Mouse (Mus musculus) embryonic facial prominence, embryonic 12.5 days (tissue): ENCODE measurements at regions not wholly inside any gene's neighbourhood (a gene's known extent, or its start where the extent isn't known, plus 50 kb on each side); places are given as distances from the start of the nearest gene placed in this dataset.

Experiments used
- ATAC-seq: fragments of 200-750 bp; cut with Nextera tagmentation; 2 replicates; pipeline ENCODE4 v1.8.0; 2017; ENCODE audit not compliant: insufficient number of reproducible peaks, insufficient read depth, low FRiP score, low TSS enrichment
- H3K27ac ChIP-seq: fragments of 300-500 bp; sonication (generic); 2 replicates; pipeline ENCODE4 v1.5.1; 2016; ENCODE audit warnings: mild to moderate bottlenecking
- H3K27me3 ChIP-seq: fragments of 300-500 bp; sonication (generic); 2 replicates; pipeline ENCODE4 v1.6.1; 2016; ENCODE audit warnings: mild to moderate bottlenecking, moderate library complexity
- H3K36me3 ChIP-seq: fragments of 300-500 bp; sonication (generic); 2 replicates; pipeline ENCODE4 v1.6.1; 2016; ENCODE audit warnings: mild to moderate bottlenecking
- H3K4me1 ChIP-seq: fragments of 300-500 bp; sonication (generic); 2 replicates; pipeline ENCODE4 v1.6.1; 2016
- H3K4me2 ChIP-seq: fragments of 300-500 bp; sonication (generic); replicated peaks from 2 replicates; pipeline ENCODE4 v1.6.1; 2016; ENCODE audit warnings: mild to moderate bottlenecking, moderate library complexity
- H3K4me3 ChIP-seq: fragments of 300-500 bp; sonication (generic); 2 replicates; pipeline ENCODE4 v1.5.1; 2016; ENCODE audit warnings: mild to moderate bottlenecking
- H3K9ac ChIP-seq: fragments of 300-500 bp; sonication (generic); 2 replicates; pipeline ENCODE4 v1.6.1; 2016; ENCODE audit warnings: mild to moderate bottlenecking, moderate library complexity
- H3K9me3 ChIP-seq: fragments of 300-500 bp; sonication (generic); 2 replicates; pipeline ENCODE4 v1.6.1; 2016; ENCODE audit warnings: mild to moderate bottlenecking, moderate library complexity
- whole genome bisulfite sequencing: fragments of 180-500 bp; shearing (Covaris S2); methylation state at CpG from one replicate; pipeline ENCODE4 v1.1.7; 2016; 5-methylcytosine and 5-hydroxymethylcytosine counted together

GRCm38 (mm10) chr4:31872985-31873983, 90.6 kb upstream of the Map3k7 start:
- H3K36me3 ChIP-seq: no peaks in the 10 kb centered on the region
- no peaks in the 10 kb centered on the region for H3K27me3 ChIP-seq
- H3K9me3 ChIP-seq: no peaks in the 10 kb centered on the region
- no peak overlapping the region for H3K4me3 ChIP-seq
- H3K27ac ChIP-seq: no peak overlapping the region
- no peak overlapping the region for H3K4me2 ChIP-seq
- no peak overlapping the region for H3K9ac ChIP-seq
- no peak for ATAC-seq
- H3K4me1 ChIP-seq: no peaks in the 10 kb centered on the region
- WGBS: 74% methylated on average over 9 of the region's 9 CpGs

- no peak for ATAC-seq
- H3K9me3 ChIP-seq: no peaks in the 10 kb centered on the region
- H3K9ac ChIP-seq: no peak overlapping the region
- H3K27me3 ChIP-seq: no peaks in the 10 kb centered on the region
- H3K36me3 ChIP-seq: no peaks in the 10 kb centered on the region
- no peak overlapping the region for H3K27ac ChIP-seq
- no peaks in the 10 kb centered on the region for H3K4me1 ChIP-seq
- no peak overlapping the region for H3K4me2 ChIP-seq
- WGBS: 19% methylated on average over 3 of the region's 3 CpGs
- no peak overlapping the region for H3K4me3 ChIP-seq
These were observed 86.5 kb upstream of the Map3k7 start for GRCm38 (mm10) chr4:31877389-31877788.

- H3K27me3 ChIP-seq: no peaks in the 10 kb centered on the region
- ATAC-seq: no peak
- no peaks in the 10 kb centered on the region for H3K4me1 ChIP-seq
- no peak overlapping the region for H3K9ac ChIP-seq
- H3K27ac ChIP-seq: no peak overlapping the region
- H3K36me3 ChIP-seq: no peaks in the 10 kb centered on the region
- H3K4me3 ChIP-seq: no peak overlapping the region
- H3K9me3 ChIP-seq: no peaks in the 10 kb centered on the region
- WGBS: 63% methylated on average over 10 of the region's 10 CpGs
- no peak overlapping the region for H3K4me2 ChIP-seq
These were observed 85.3 kb upstream of the Map3k7 start for GRCm38 (mm10) chr4:31878493-31879191.

- 61% methylated on average over 5 of the region's 5 CpGs for WGBS
- H3K4me1 ChIP-seq: no peaks in the 10 kb centered on the region
- no peak overlapping the region for H3K27ac ChIP-seq
- no peak overlapping the region for H3K9ac ChIP-seq
- H3K27me3 ChIP-seq: no peaks in the 10 kb centered on the region
- H3K9me3 ChIP-seq: no peaks in the 10 kb centered on the region
- H3K36me3 ChIP-seq: no peaks in the 10 kb centered on the region
- H3K4me3 ChIP-seq: no peak overlapping the region
- no peak overlapping the region for H3K4me2 ChIP-seq
- no peak for ATAC-seq
These were observed 84.7 kb upstream of the Map3k7 start for GRCm38 (mm10) chr4:31879192-31879585.

- no peak for ATAC-seq
- Histone ChIP-seq H3K36me3 (no peaks in the 10 kb centered on the region), H3K9ac (no peak overlapping the region), H3K27ac (no peak overlapping the region), H3K4me2 (no peak overlapping the region), H3K27me3 (no peaks in the 10 kb centered on the region), H3K4me1 (no peaks in the 10 kb centered on the region), H3K4me3 (no peak overlapping the region), H3K9me3 (no peaks in the 10 kb centered on the region)
- 53% methylated on average over 7 of the region's 7 CpGs for WGBS
These were observed 83.7 kb upstream of the Map3k7 start for GRCm38 (mm10) chr4:31880213-31880612.

- 59% methylated on average over 3 of the region's 3 CpGs for WGBS
- no peak overlapping the region for H3K4me3 ChIP-seq
- H3K36me3 ChIP-seq: no peaks in the 10 kb centered on the region
- no peaks in the 10 kb centered on the region for H3K9me3 ChIP-seq
- H3K4me1 ChIP-seq: no peaks in the 10 kb centered on the region
- no peak for ATAC-seq
- no peak overlapping the region for H3K4me2 ChIP-seq
- H3K27me3 ChIP-seq: no peaks in the 10 kb centered on the region
- H3K9ac ChIP-seq: no peak overlapping the region
- no peak overlapping the region for H3K27ac ChIP-seq
These were observed 74.2 kb upstream of the Map3k7 start for GRCm38 (mm10) chr4:31889673-31890072.

GRCm38 (mm10) chr4:31909086-31909673, 54.7 kb upstream of the Map3k7 start:
- no peak overlapping the region for H3K9ac ChIP-seq
- no peaks in the 10 kb centered on the region for H3K9me3 ChIP-seq
- no peaks in the 10 kb centered on the region for H3K36me3 ChIP-seq
- H3K4me3 ChIP-seq: no peak overlapping the region
- H3K27me3 ChIP-seq: no peaks in the 10 kb centered on the region
- no peak overlapping the region for H3K27ac ChIP-seq
- H3K4me1 ChIP-seq: no peaks in the 10 kb centered on the region
- 69% methylated on average over 8 of the region's 8 CpGs for WGBS
- ATAC-seq: no peak
- H3K4me2 ChIP-seq: no peak overlapping the region
